Mouse (Mus musculus): Measurements from ENCODE around the gene Gm20388.

DNA sequence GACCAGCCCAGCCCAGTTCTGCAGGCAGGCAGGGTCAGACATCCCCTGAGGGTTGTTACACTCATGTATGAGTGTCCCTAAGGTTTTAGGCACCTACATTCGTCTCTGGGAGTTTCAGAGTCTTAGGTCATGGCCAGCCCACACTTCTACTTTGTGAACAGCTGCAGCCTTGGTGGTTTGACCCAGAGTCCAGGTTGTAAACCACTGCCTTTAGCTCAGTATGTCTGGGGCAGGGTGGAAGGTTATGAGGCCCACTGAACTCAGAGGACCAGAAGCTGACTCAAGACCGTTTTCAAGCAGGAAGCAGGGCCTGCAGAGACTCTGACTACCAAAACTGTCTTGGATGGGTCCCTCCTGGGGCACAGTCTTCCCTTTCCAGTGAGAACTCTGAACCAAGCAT lies 829.9 kb downstream of the Gm20388 start:
- TF ChIP-seq CTCF (IDR thresholded peaks at IDR 0.05; ENCODE audit: low read depth, low read length) (no peak), GATA1 (IDR thresholded peaks at IDR 0.05; ENCODE audit: borderline replicate concordance, low read length) (no peak)

All from G1E (cell line).